Mouse (Mus musculus) CH12.LX (cell line): ENCODE data around the gene Itk.
A peak's percentile ranks its signal among the peaks of the same experiment; 100 is the strongest.

Experiments used
- CTCF ChIP-seq, 2 experiments: IDR thresholded peaks in 1 of 2; conservative IDR thresholded peaks in 1 of 2; 2 replicates each; pipeline ENCODE4 v1.5.1; 2011 to 2012; ENCODE audit warnings: low read depth in 2 of 2, low read length in 2 of 2, improper control_type of control experiment in 1 of 2, inconsistent platforms in 1 of 2, mild to moderate bottlenecking in 1 of 2, moderate library complexity in 1 of 2
- ELF1 ChIP-seq: IDR thresholded peaks from 2 replicates; pipeline ENCODE4 v1.6.1; 2014; ENCODE audit warnings: low read depth, mild to moderate bottlenecking, inconsistent platforms, low read length, improper control_type of control experiment
- EP300 ChIP-seq: IDR thresholded peaks from 2 replicates; pipeline ENCODE4 v1.6.1; 2011; ENCODE audit warnings: low read length, improper control_type of control experiment
- MAX ChIP-seq: IDR thresholded peaks from 2 replicates; pipeline ENCODE4 v1.6.1; 2011; ENCODE audit warnings: low read length, improper control_type of control experiment
- POLR2A ChIP-seq: IDR thresholded peaks from 2 replicates; pipeline ENCODE4 v1.6.1; 2011; ENCODE audit warnings: low read depth, mild to moderate bottlenecking, improper control_type of control experiment, low read length
- USF2 ChIP-seq: conservative IDR thresholded peaks from 2 replicates; pipeline ENCODE4 v1.6.1; 2011; ENCODE audit warnings: low read depth, low read length, improper control_type of control experiment
- ZKSCAN1 ChIP-seq: IDR thresholded peaks from 2 replicates; pipeline ENCODE4 v1.6.1; 2012; ENCODE audit warnings: low read depth, inconsistent platforms, low read length, improper control_type of control experiment, borderline replicate concordance

DNA sequence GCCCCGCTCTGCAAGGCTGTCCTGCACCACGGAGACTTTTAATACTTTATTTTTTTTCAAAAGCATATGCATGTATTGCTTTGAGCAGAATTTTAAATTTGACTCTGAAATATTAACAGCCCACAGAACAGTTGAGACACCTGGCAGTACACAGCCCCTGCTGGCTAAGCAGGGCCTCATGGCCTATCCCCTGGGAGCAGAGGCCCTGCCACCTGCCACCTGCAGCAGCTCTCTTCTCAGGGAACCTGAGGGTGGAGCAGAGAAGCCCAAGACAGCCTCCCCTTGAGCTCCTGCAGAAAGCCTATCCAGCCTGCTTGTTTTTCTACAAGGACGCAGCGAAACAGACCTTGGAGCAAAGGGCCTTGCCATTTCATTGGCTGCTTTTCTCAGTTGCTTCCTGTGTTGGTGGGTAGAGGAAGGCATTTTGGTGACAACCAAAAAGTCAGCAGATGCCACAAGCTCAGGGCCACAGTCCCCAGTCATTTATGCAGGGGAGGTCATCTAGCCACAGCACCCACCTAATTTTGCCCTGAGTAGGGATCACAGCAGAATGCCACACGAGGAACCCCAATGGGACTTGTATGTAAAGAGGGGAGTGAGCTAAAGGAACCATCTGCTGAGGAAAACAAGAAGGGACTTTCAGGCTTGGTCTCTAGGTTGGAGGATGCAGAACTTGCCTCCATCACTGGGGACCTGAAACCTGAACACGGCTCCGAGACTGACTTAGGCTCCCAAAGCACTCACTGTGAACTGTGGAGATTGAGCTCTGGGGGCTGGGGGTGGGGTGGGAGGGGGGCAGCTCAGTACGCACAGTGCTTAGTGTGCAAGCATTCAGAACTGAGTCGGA, 84.2 kb downstream of the Itk start:
- TF ChIP-seq USF2: no peak
- TF ChIP-seq POLR2A: peak; percentile 45
- peak in 1 of 2 experiments; percentile 11; a peak in 1 of 4 replicates for TF ChIP-seq CTCF (conservative IDR thresholded peaks at IDR 0.05 in 1 of 2, IDR thresholded peaks at IDR 0.05 in 1 of 2; ENCODE audit: low read depth in 2 of 2, low read length in 2 of 2)
- TF ChIP-seq ELF1: no peak
- peak; percentile 98 for TF ChIP-seq EP300
- no peak for TF ChIP-seq ZKSCAN1
- TF ChIP-seq MAX: peak; percentile 54; the same call in 1 of the 2 replicates
